In the genomic region with DNA sequence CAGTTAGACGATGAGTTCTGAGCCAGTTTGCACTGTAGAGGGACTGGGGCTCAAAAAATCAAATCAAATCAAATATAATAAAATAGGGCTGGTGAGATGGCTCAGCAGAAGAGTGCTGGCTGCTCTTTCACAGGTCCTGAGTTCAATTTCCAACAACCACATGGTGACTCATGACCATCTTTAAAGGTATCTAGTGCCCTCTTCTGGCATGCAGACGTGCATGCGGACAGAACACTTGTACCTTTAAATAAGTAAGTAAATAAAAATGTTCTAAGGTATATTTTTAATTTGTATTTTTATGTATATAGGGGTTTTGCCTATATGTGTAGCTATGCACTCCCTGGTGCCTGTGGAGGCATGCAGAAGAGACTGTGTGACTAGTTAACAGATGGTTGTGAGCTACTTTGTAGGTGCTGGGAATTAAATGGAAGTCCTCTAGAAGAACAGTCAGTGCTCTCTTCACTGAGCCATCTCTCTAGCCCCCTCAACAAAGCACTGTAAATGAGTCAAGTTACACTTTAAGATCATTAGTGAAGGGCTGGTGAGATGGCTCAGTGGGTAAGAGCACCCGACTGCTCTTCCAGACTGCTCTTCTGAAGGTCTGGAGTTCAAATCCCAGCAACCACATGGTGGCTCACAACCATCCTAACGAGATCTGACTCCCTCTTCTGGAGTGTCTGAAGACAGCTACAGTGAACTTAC, we compare ENCODE assay signal across 13 mouse cellular contexts. TPM values are rescaled to one million over a fixed set of nuclear protein-coding genes. Genes with fewer than 3 reads are reported as not detected.
A peak's percentile ranks its signal among the peaks of the same experiment; 100 is the strongest.
DNase-seq lines count a peak whose midpoint lies in the region; ATAC-seq and TF ChIP-seq lines count a peak whose summit lies in the region.
"Had no signal": no experiment of that assay in that cellular context is flagged by ENCODE, and none has a peak within 500 bp of the region (broad histone marks: within the 10 kb centered on the region; RNA-seq: fewer than 3 reads in every experiment).

No protein-coding gene starts in this region.

- H3K9me3 ChIP-seq in heart, postnatal 0 days (replicated peaks; ENCODE audit: control insufficient read depth, low read length), result no peaks in the 10 kb centered on the region
- H3K9me3 ChIP-seq in lung, postnatal 0 days (ENCODE audit: low read length), result no peaks in the 10 kb centered on the region
- H3K9me3 ChIP-seq in E14TG2a.4 (ENCODE audit: low read length), result no peaks in the 10 kb centered on the region
- no peaks in the 10 kb centered on the region for H3K9me3 ChIP-seq in neural tube, embryonic 15.5 days (replicated peaks)
- H3K9me3 ChIP-seq: heart, embryonic 13.5 days; limb, embryonic 10.5 days had no signal

- WGBS in heart, postnatal 0 days, result 88% methylated on average over 4 of the region's 5 CpGs
- 84% methylated on average over 4 of the region's 5 CpGs for WGBS in lung, postnatal 0 days
- 90% methylated on average over 5 of the region's 5 CpGs for WGBS in neural tube, embryonic 15.5 days

- no peak overlapping the region for H3K4me3 ChIP-seq in heart, postnatal 0 days (ENCODE audit: low read depth, low read length)
- H3K4me3 ChIP-seq in lung, postnatal 0 days (ENCODE audit: low read depth, low read length), result no peak overlapping the region
- no peak overlapping the region for H3K4me3 ChIP-seq in E14TG2a.4 (replicated peaks; ENCODE audit: low read length)
- H3K4me3 ChIP-seq in neural tube, embryonic 15.5 days (replicated peaks), result no peak overlapping the region
- H3K4me3 ChIP-seq: heart, embryonic 13.5 days; limb, embryonic 10.5 days had no signal

- no peaks in the 10 kb centered on the region for H3K4me1 ChIP-seq in heart, postnatal 0 days (ENCODE audit: control insufficient read depth, insufficient read depth)
- H3K4me1 ChIP-seq in lung, postnatal 0 days (ENCODE audit: insufficient read depth, low read depth, low read length), result no peaks in the 10 kb centered on the region
- H3K4me1 ChIP-seq in E14TG2a.4 (replicated peaks; ENCODE audit: low read depth, low read length), result peaks cover 4% of the 10 kb centered on the region
- H3K4me1 ChIP-seq in neural tube, embryonic 15.5 days, result no peaks in the 10 kb centered on the region
- H3K4me1 ChIP-seq: heart, embryonic 13.5 days; limb, embryonic 10.5 days had no signal

- DNase-seq in heart, postnatal 0 days (ENCODE audit: low spot score), result no peak
- DNase-seq in heart, postnatal 14 days, result no peak
- peak; percentile 28 for DNase-seq in lung, postnatal 0 days (ENCODE audit: low spot score)
- DNase-seq in lung, postnatal 4 days, result no peak
- peak; percentile 42 for DNase-seq in induced T-regulatory cell, adult 2 months (ENCODE audit: low read depth)
- DNase-seq in testis, postnatal 14 days (ENCODE audit: low spot score), result no peak
- DNase-seq: adrenal gland, postnatal 36 days; cerebellum, adult 9-10 months; spleen, adult 18-20 months had no signal

- no peak for ATAC-seq in heart, postnatal 0 days (ENCODE audit: insufficient read depth, low read depth)
- ATAC-seq in lung, postnatal 0 days, result no peak
- no peak for ATAC-seq in neural tube, embryonic 15.5 days (ENCODE audit: low FRiP score)

- no peak overlapping the region for H3K9ac ChIP-seq in heart, postnatal 0 days (replicated peaks; ENCODE audit: low read depth, low read length)
- H3K9ac ChIP-seq in lung, postnatal 0 days (replicated peaks; ENCODE audit: low read depth), result no peak overlapping the region
- H3K9ac ChIP-seq in neural tube, embryonic 15.5 days (replicated peaks), result no peak overlapping the region
- H3K9ac ChIP-seq: heart, embryonic 13.5 days had no signal

- intact Hi-C loops in heart, postnatal 14 days (cut with DNase I), result no loop called here

- TF ChIP-seq CTCF in heart, postnatal 0 days (IDR thresholded peaks at IDR 0.05; ENCODE audit: low read depth), result peak; percentile 17; the same call in 1 of the 2 replicates
- TF ChIP-seq CTCF in lung, postnatal 0 days (IDR thresholded peaks at IDR 0.05), result peak; percentile 42
- peak; percentile 16; the same call in 1 of the 2 replicates for TF ChIP-seq CTCF in E14TG2a.4 (conservative IDR thresholded peaks at IDR 0.05; ENCODE audit: low read length)

- no peak overlapping the region for H3K4me2 ChIP-seq in heart, postnatal 0 days (ENCODE audit: low read depth, low read length)
- no peak overlapping the region for H3K4me2 ChIP-seq in lung, postnatal 0 days (replicated peaks; ENCODE audit: low read depth, low read length)
- no peak overlapping the region for H3K4me2 ChIP-seq in neural tube, embryonic 15.5 days
- H3K4me2 ChIP-seq: heart, embryonic 13.5 days had no signal

- H3K36me3 ChIP-seq in heart, postnatal 0 days (replicated peaks; ENCODE audit: control insufficient read depth, insufficient read depth, low read length), result peaks cover 93% of the 10 kb centered on the region
- peaks cover 46% of the 10 kb centered on the region; the same call in 1 of the 2 replicates for H3K36me3 ChIP-seq in lung, postnatal 0 days (ENCODE audit: insufficient read depth, low read length)
- H3K36me3 ChIP-seq in E14TG2a.4 (ENCODE audit: insufficient read depth, low read length), result peaks cover 99% of the 10 kb centered on the region
- H3K36me3 ChIP-seq in neural tube, embryonic 15.5 days, result peaks cover 81% of the 10 kb centered on the region

- H3K27me3 ChIP-seq in heart, postnatal 0 days (ENCODE audit: control insufficient read depth, insufficient read depth, low read length), result no peaks in the 10 kb centered on the region
- no peaks in the 10 kb centered on the region for H3K27me3 ChIP-seq in lung, postnatal 0 days (replicated peaks; ENCODE audit: insufficient read depth, low read length)
- H3K27me3 ChIP-seq in E14TG2a.4 (ENCODE audit: insufficient read depth, low read length), result no peaks in the 10 kb centered on the region
- H3K27me3 ChIP-seq in neural tube, embryonic 15.5 days (replicated peaks), result no peaks in the 10 kb centered on the region
- H3K27me3 ChIP-seq: heart, embryonic 13.5 days had no signal

- no peak overlapping the region for H3K27ac ChIP-seq in heart, postnatal 0 days (ENCODE audit: low read depth)
- H3K27ac ChIP-seq in lung, postnatal 0 days (ENCODE audit: low read length), result no peak overlapping the region
- no peak overlapping the region for H3K27ac ChIP-seq in neural tube, embryonic 15.5 days (replicated peaks)
- H3K27ac ChIP-seq: heart, embryonic 13.5 days; limb, embryonic 10.5 days had no signal

- no peak for TF ChIP-seq EP300 in heart, postnatal 0 days (IDR thresholded peaks at IDR 0.05; ENCODE audit: low read depth)
- no peak for TF ChIP-seq EP300 in lung, postnatal 0 days (IDR thresholded peaks at IDR 0.05)

RNA-seq across cellular contexts. Expression of a gene that starts 10.3 kb away (rescaled TPM):
- total RNA-seq in heart, postnatal 0 days (2014; rRNA removed; ENCODE audit: low replicate concordance), result 47.3 and 68.3 TPM in 2 replicates
- polyA plus RNA-seq in heart, postnatal 0 days (2015; fragmentation: Nextera tagmentation; extraction: Ambion mirVana), result 32.5 and 32.9 TPM in 2 replicates
- 10 to 100 TPM; 42.6 to 49.2 TPM for total RNA-seq in heart, postnatal 14 days (2021)
- 41.1 and 45.3 TPM in 2 replicates for polyA plus RNA-seq in lung, postnatal 0 days (2015; fragmentation: Nextera tagmentation; extraction: Ambion mirVana)
- 79.6 and 97.3 TPM in 2 replicates for polyA plus RNA-seq in neural tube, embryonic 15.5 days (2015; fragmentation: Nextera tagmentation; extraction: Ambion mirVana)

RNA-seq across cellular contexts. Expression of a gene that starts 10.5 kb away (rescaled TPM):
- total RNA-seq in heart, postnatal 0 days (2014; rRNA removed; ENCODE audit: low replicate concordance), result 47.2 and 66.3 TPM in 2 replicates
- 54.2 and 55.8 TPM in 2 replicates for polyA plus RNA-seq in heart, postnatal 0 days (2015; fragmentation: Nextera tagmentation; extraction: Ambion mirVana)
- total RNA-seq in heart, postnatal 14 days (2021), result 10 to 100 TPM; 63.5 to 67.0 TPM
- 43.3 and 46.4 TPM in 2 replicates for polyA plus RNA-seq in lung, postnatal 0 days (2015; fragmentation: Nextera tagmentation; extraction: Ambion mirVana)
- 74.1 and 78.9 TPM in 2 replicates for polyA plus RNA-seq in neural tube, embryonic 15.5 days (2015; fragmentation: Nextera tagmentation; extraction: Ambion mirVana)

RNA-seq across cellular contexts. Expression of a gene that starts 45.4 kb away (rescaled TPM):
- 10.8 and 14.8 TPM in 2 replicates for total RNA-seq in heart, postnatal 0 days (2014; rRNA removed; ENCODE audit: low replicate concordance)
- polyA plus RNA-seq in heart, postnatal 0 days (2015; fragmentation: Nextera tagmentation; extraction: Ambion mirVana), result 3.6 and 3.7 TPM in 2 replicates
- total RNA-seq in heart, postnatal 14 days (2021), result 1 to 10 TPM; 6.2 to 6.3 TPM
- polyA plus RNA-seq in lung, postnatal 0 days (2015; fragmentation: Nextera tagmentation; extraction: Ambion mirVana), result 6.2 and 6.7 TPM in 2 replicates
- polyA plus RNA-seq in neural tube, embryonic 15.5 days (2015; fragmentation: Nextera tagmentation; extraction: Ambion mirVana), result 7.3 and 7.5 TPM in 2 replicates

RNA-seq across cellular contexts. Expression of a gene that starts 51.2 kb away (rescaled TPM):
- 3.2 and 3.9 TPM in 2 replicates for total RNA-seq in heart, postnatal 0 days (2014; rRNA removed; ENCODE audit: low replicate concordance)
- 1.1 and 1.4 TPM in 2 replicates for polyA plus RNA-seq in heart, postnatal 0 days (2015; fragmentation: Nextera tagmentation; extraction: Ambion mirVana)
- 10 to 100 TPM in 1 of 2 experiments, 1 to 10 TPM in 1; 10.0 to 10.1 TPM for total RNA-seq in heart, postnatal 14 days (2021)
- 23.3 and 29.6 TPM in 2 replicates for polyA plus RNA-seq in lung, postnatal 0 days (2015; fragmentation: Nextera tagmentation; extraction: Ambion mirVana)
- 5.8 and 6.3 TPM in 2 replicates for polyA plus RNA-seq in neural tube, embryonic 15.5 days (2015; fragmentation: Nextera tagmentation; extraction: Ambion mirVana)

Comparison
In these comparisons a context has a peak if more than half of its experiments do, and no peak if none do; other contexts are left out.
1. DNase-seq: peak in lung, postnatal 0 days (single experiment) and induced T-regulatory cell, adult 2 months (single experiment); none in heart, postnatal 0 days (single experiment), heart, postnatal 14 days (0 of 2), lung, postnatal 4 days (0 of 2) and testis, postnatal 14 days (single experiment).
2. Peak in every context shown above with its lines, with median percentiles within 50 percentile points of each other: CTCF ChIP-seq.